Mouse (Mus musculus): ENCODE data around the gene Pip5kl1.

The Pip5kl1 gene

GRCm38 (mm10) chr2:32549171-32549570, 25.4 kb upstream of the Pip5kl1 start:
- DNase-seq = no peak

GRCm38 (mm10) chr2:32549764-32550163, 24.8 kb upstream of the Pip5kl1 start:
- peak; percentile 51 to 54 for DNase-seq

GRCm38 (mm10) chr2:32551236-32551635, 23.4 kb upstream of the Pip5kl1 start:
- no peak for DNase-seq

DNA sequence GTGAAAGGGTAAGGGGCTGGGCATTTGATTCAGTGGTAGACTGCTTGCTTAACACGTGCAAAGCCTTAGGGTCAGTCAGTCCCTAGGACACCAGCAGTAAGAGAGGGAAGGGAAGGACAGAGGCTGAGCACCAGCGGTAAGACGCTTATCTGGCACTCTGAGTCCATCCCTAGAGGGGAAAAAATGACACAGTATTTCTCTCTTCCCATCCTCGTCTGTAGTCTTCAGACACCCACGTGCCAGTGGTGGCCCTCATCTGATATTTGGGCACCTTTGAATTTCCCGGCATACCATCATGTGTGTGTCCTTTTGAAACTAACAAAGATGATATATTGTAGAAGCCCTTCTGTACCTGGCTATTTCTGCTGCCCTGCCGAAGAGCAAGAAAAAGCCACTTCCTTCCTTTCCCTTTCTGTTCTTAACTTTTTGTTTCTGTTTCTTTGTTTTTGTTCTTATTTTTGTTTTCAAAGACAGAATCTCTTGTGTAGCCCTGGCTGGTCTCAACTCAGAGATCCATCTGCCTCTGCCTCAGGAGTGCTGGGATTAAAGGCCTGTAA, 20.9 kb upstream of the Pip5kl1 start:
- no peak for DNase-seq

GRCm38 (mm10) chr2:32555484-32555883, 19.1 kb upstream of the Pip5kl1 start:
- DNase-seq = peak; percentile 51 to 72

GRCm38 (mm10) chr2:32556019-32556418, 18.6 kb upstream of the Pip5kl1 start:
- DNase-seq = no peak

DNA sequence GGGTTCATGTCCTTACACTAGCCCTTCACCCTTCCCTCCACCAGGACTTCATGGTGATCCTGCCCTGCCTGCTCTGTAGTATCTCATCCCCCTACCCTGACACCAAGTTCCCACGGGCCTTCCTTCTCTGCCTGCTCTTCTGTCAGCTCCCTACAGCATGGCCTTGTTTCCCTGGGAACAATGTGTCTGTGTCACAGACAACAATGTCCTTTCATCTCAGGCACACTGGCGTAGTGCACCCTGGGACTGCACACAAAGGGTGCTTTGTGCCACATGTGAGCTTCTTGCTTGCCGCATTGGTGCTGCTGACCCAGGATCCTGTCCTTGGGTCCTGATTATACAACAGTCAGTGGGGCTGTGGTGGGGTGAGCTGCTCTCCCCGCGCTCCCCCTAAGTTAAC, 15.0 kb upstream of the Pip5kl1 start:
- DNase-seq = no peak

GRCm38 (mm10) chr2:32566536-32567063, 8.0 kb upstream of the Pip5kl1 start:
- peak; percentile 71 to 73 for DNase-seq

GRCm38 (mm10) chr2:32568149-32568548, 6.4 kb upstream of the Pip5kl1 start:
- no peak for DNase-seq

DNA sequence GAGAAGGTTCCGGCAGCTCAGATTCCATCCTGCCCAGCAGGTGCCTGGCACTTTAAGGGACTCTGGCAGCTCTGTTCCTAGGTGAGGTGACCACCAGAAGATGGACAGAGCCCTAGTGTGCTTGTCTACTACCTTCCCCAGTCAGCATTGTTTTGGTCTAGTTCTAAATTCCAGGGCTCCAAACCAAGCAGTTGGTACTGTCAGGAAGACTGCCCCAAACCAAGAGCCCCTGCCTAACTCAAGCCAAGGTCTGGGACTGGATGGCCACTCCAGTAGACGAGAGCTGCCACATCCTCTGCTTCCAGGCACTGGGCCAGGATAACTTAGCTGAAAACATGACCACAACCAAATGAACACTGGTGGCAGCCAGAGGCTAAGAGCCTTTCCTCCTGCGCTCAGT, 5.7 kb upstream of the Pip5kl1 start:
- no peak for DNase-seq

GRCm38 (mm10) chr2:32570698-32571494, 3.7 kb upstream of the Pip5kl1 start, which contains the start of gene Dpm2:
TSS of gene Dpm2 (plus strand) at chr2:32570858.
- DNase-seq = peak; percentile 93 to 95

GRCm38 (mm10) chr2:32572196-32572595, 2.4 kb upstream of the Pip5kl1 start:
- DNase-seq = no peak

DNA sequence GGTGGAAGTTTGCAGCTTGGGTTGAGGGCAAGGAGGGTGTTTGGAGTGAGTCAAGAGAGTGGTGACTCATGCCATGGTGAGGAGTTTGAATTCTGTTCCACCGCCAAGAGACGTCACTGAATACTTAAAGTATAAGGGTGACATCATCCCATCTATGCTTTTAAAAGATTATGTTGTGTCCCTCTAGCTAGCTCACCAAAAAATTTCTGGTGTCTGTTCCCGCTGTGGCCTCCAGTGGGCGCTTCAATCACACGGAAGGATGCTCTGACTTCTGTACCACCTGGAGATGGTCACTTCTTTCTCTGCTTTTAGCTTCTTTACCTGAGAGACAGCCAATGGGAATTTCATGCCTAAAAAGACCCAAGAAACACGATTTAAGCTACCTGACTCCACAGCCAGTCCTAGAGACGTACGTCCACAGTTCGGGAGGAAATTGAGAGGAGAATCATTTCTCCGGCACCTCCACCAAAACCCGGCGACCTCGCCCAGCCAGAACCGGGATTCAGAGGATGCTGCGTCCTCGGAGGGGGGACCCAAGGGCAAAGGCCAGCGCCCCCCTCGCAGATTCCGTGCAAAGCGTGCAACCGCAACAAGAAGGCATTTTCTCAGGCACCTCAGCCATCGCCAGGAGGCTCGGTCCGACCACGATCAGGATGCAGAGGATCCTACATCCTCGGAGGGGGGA, 446 bp downstream of the Pip5kl1 start:
- peak; percentile 47 to 49 for DNase-seq

DNA sequence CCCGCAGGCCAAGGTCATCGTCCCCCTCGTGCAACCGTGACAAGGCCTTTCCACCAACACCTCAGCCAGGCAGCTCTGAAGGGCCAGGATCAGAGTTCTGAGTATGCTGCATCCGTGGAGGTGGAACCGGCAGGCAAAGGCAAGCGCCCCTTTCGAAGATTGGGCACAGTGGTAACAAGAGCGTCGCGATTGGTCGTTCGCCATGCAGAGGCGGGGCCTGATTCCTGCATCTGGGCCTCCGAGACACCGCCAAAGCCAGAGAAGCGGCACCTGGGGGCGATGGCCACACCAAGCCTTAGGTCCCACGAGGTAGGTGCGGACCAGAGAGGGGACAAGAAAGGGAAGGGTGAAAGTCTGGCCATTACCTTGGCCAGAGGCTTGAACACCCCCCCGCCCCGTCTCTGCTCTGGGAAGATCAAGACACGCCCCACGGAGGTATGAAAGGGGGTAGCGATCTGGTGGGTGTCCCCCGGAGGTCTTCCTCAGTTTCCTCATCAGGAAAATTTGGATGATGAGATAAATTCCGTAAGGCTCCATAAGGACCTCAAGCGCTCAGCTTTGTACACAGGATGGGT, 1.1 kb downstream of the Pip5kl1 start, which contains the start of gene 9430097D07Rik:
Gene 9430097D07Rik, minus strand, starts transcription at position 99 of the 575 bp plus-strand sequence.
- DNase-seq = no peak

DNA sequence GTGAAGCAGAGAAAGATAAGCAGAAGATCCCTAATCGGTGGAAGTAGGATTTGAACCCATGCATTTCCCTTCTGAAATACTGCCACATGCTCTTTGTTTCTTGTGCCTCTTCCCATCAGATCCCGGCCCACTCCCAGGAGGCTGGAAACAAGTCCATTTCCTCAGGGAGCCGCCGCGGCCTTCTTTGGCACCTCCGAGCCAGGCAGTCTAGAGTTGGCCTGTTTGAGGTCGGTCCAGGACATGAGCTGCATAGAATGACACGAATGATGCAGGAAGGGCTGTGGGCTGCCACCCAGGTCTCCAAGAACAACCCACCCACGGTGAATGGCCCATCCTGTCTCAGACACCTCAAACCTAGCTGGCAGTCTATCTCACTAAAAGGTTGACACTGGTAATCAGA, 1.9 kb downstream of the Pip5kl1 start:
- no peak for DNase-seq

GRCm38 (mm10) chr2:32578146-32579046, 3.8 kb downstream of the Pip5kl1 start:
- peak; percentile 56 to 78 for DNase-seq

DNA sequence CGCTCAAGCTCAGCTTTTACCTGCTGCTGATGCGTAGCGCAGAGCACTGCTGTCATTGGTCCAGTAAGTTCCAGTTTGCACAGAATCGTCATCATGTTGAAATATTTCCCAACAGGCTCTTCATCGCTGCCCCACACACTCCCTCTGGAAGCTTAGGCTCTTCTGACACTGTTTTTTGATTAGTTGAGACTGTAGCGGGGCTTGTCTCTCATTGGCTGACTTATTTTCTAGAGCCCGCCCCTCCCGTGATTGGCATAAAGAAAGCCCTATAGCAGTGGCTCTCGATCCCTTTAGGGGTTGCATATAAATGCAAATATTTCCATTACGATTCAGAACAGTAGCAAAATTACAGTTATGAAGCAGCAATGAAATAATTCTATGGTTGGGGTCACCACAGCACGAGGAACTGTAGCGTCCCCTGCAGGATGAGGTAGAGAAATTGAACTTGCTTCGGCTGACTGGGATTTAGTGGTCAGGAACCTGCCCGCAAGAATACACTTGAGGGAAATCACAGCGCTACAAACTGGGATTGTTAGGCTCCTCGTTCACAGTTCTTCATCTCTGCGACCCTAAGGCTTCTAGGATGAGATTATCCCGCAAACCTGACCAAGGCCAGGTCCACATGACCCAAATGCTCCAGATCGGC, 7.0 kb downstream of the Pip5kl1 start:
- DNase-seq = peak; percentile 72

DNA sequence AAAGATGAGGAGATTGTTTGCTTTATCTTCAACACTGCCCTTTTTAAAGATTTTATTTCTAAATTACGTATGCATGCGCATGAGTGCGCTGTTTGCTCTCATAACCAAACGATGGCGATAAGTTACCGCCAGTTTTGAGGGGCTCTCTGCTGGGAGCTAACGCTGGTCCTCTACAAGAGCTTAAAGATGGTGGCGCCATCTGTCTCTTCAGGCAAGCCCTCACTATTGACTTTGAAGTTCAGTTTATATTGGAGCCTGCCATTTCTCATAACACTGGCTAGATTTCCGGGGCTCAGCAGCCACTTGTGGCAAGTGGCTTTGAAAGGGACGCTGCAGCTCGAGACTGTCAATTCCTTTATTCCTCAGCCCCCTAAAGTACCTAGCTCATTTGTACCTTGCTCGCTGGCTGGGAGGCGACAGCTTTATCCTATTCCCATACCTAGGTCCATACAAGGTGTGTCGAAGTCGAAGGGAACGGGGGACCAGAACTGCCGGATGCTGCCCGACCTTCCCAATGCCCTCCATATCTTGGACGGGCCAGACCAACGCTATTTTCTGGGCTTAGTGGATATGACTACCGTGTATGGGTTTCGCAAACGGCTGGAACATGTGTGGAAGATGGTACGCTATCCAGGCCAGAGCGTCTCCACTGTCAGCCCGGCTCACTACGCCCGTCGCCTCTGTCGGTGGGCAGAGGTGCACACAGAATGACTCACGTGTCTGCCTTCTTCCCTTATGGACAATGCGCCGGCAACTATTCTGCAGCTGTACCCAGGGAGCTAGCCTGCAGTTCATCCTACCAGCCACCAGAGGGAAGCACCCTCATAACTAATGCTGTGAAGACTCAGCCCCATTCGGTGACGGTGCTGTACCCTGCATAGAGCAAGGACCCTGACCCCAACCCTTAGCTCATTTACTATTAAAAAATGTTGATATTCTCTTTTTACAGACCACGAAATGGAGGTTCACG, 8.5 kb downstream of the Pip5kl1 start:
- DNase-seq = peak; percentile 79 to 84

- DNase-seq = no peak
Measured at GRCm38 (mm10) chr2:32585149-32585714, 10.6 kb downstream of the Pip5kl1 start.

GRCm38 (mm10) chr2:32586871-32587351, 12.3 kb downstream of the Pip5kl1 start, which contains the start of gene St6galnac4:
TSS of gene St6galnac4 (plus strand) at chr2:32587095.
- peak; percentile 91 to 94 for DNase-seq

Measured in lung, adult 18-20 months (tissue).